Mouse (Mus musculus) limb, embryonic 15.5 days (tissue): ENCODE measurements around the gene 3110009E18Rik. TPM values are rescaled to one million over a fixed set of nuclear protein-coding genes. Genes with fewer than 3 reads are reported as not detected.

Experiments
- ATAC-seq: fragments of 200-750 bp; cut with Nextera tagmentation; 2 replicates; pipeline ENCODE4 v1.8.0; 2017; ENCODE audit warnings: low read depth, moderate TSS enrichment; ENCODE audit not compliant: insufficient number of reproducible peaks, low FRiP score, low TSS enrichment
- H3K27ac ChIP-seq: fragments of 300-500 bp; sonication (generic); 2 replicates; pipeline ENCODE4 v1.5.1; 2015; ENCODE audit warnings: moderate library complexity, mild to moderate bottlenecking, inconsistent platforms
- H3K27me3 ChIP-seq: fragments of 300-500 bp; sonication (generic); 2 replicates; pipeline ENCODE4 v1.6.1; 2015; ENCODE audit warnings: inconsistent platforms
- H3K36me3 ChIP-seq: fragments of 300-500 bp; sonication (generic); 2 replicates; pipeline ENCODE4 v1.6.1; 2015; ENCODE audit warnings: inconsistent platforms
- H3K4me1 ChIP-seq: fragments of 300-500 bp; sonication (generic); 2 replicates; pipeline ENCODE4 v1.6.1; 2015; ENCODE audit warnings: inconsistent platforms
- H3K4me2 ChIP-seq: fragments of 300-500 bp; sonication (generic); 2 replicates; pipeline ENCODE4 v1.6.1; 2015; ENCODE audit warnings: mild to moderate bottlenecking, inconsistent platforms
- H3K4me3 ChIP-seq: fragments of 300-500 bp; sonication (generic); 2 replicates; pipeline ENCODE4 v1.5.1; 2015; ENCODE audit warnings: mild to moderate bottlenecking, inconsistent platforms
- H3K9ac ChIP-seq: fragments of 300-500 bp; sonication (generic); 2 replicates; pipeline ENCODE4 v1.6.1; 2015; ENCODE audit warnings: inconsistent platforms
- H3K9me3 ChIP-seq: fragments of 300-500 bp; sonication (generic); 2 replicates; pipeline ENCODE4 v1.6.1; 2016; ENCODE audit warnings: inconsistent platforms
- WGBS: fragments of 180-500 bp; shearing (Covaris S2); methylation state at CpG from one replicate; pipeline ENCODE4 v1.1.7; 2015; 5-methylcytosine and 5-hydroxymethylcytosine counted together
- polyA plus RNA-seq: library from polyadenylated mRNA; unstranded; fragments of >200 nt; fragmentation: Nextera tagmentation; extraction: Ambion mirVana; gene quantifications from 2 replicates; pipeline ENCODE4 v1.2.1, GENCODE M21; 2015

The 3110009E18Rik gene
- polyA plus RNA-seq, 1 experiment from 2014 or later, result 17.4 TPM

DNA sequence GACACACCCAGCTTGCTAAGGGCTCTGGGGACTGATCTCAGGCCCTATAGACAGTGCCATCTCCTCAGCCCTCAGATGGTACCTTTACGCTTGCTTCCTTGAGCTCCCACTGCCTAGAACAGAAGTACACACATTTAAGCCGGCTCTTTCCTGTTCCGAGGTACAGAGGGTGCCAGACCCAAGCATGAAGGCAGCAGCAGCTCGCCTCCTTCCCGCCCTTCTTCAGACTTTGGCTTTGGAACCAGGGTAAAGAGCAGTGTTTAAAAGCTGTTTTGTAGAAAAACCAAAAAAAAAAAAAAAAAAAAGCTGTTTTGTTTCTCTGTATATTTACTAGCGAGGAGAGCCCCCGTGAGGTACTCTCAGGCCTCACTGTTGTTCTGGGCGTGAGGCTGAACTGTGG lies 9.2 kb upstream of the 3110009E18Rik start:
- peak overlapping the region; percentile 24; the same call in 1 of the 2 replicates for H3K27ac ChIP-seq
- WGBS, result 86% methylated on average over 8 of the region's 8 CpGs
- no peak overlapping the region for H3K4me2 ChIP-seq
- H3K9ac ChIP-seq, result no peak overlapping the region
- H3K27me3 ChIP-seq, result no peaks in the 10 kb centered on the region
- H3K9me3 ChIP-seq, result no peaks in the 10 kb centered on the region
- H3K4me1 ChIP-seq, result 0 out of 2 replicates have a peak, but pooled peaks cover 7% of the 10 kb centered on the region
- peaks cover 44% of the 10 kb centered on the region for H3K36me3 ChIP-seq
- H3K4me3 ChIP-seq, result no peak overlapping the region
- no peak for ATAC-seq

DNA sequence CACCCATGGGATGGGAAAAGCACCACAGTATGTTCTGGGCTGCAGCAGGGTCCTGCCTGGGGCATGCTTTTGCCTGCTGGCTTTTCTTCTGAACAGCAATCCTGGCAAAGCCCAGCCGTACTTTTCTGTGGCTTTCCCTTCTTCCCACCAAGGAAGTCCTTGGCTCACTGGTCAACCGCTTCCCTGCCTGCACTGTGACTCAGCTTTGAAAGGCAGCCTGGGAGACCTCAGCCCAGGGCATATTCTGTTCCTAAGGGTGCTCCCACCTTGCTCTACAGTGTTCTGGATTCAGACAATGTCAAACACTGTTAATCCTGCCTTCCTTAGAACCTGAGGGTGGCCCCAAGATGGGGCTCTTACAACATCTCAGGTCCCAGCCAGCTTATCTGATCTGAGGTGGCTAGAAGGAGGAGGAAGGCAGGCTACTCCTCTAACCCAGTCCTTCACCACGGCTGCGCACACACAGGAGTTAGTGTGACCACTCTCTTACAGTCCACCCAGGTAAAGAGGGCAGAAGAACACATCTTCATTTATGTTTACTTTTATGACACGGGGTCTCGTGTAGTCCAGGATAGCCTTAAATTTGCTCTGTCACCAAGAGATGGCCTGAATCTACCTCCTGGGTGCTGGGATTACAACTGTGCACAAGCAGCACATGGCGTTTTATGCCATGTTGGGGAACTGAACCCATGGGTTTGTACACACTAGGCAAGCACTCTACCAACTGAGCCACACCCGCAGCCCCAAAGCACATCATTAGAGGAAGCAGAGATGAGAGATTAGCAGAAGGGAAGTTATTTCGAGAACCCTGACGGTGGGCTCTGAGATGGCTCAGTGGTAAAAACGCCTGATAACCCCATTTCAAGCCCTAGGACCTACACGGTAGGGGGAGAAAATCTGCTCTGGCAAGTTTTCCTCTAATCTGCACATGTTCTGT lies 8.5 kb upstream of the 3110009E18Rik start:
- Histone ChIP-seq H3K4me3 (no peak overlapping the region), H3K27me3 (no peaks in the 10 kb centered on the region), H3K36me3 (peaks cover 50% of the 10 kb centered on the region), H3K4me1 (peaks cover 7% of the 10 kb centered on the region; the same call in 1 of the 2 replicates), H3K9ac (no peak overlapping the region), H3K27ac (0 out of 2 replicates have a peak overlapping the region, but pooled peaks have one; percentile 40), H3K4me2 (no peak overlapping the region), H3K9me3 (no peaks in the 10 kb centered on the region)
- WGBS, result 81% methylated on average over 12 of the region's 12 CpGs
- no peak for ATAC-seq

DNA sequence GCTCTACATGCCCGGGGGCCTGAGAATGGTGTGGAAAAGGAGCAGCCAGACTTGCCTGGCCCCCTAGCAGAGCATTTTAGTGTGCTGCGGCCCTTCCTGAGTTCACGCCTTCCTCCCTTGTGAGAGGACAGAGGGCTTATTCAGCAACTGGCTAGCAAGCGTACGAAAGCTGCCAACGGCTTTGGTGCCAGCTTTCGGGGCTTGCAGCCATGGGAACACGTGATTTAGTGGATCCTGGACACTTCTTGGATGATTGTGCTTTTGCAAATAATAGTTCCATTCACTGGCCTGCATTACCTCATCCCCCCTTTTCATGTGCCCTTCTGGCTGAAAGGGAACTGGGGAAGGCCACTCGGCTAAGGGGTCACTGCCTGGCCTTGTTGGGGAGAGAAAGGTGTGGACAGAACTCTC lies 5.3 kb upstream of the 3110009E18Rik start:
- Histone ChIP-seq H3K4me3 (no peak overlapping the region), H3K4me1 (peaks cover 32% of the 10 kb centered on the region), H3K9ac (no peak overlapping the region), H3K27ac (peak overlapping the region; percentile 80), H3K27me3 (no peaks in the 10 kb centered on the region), H3K4me2 (no peak overlapping the region), H3K36me3 (peaks cover 61% of the 10 kb centered on the region), H3K9me3 (no peaks in the 10 kb centered on the region)
- ATAC-seq, result peak; percentile 53
- WGBS, result 84% methylated on average over 9 of the region's 9 CpGs

DNA sequence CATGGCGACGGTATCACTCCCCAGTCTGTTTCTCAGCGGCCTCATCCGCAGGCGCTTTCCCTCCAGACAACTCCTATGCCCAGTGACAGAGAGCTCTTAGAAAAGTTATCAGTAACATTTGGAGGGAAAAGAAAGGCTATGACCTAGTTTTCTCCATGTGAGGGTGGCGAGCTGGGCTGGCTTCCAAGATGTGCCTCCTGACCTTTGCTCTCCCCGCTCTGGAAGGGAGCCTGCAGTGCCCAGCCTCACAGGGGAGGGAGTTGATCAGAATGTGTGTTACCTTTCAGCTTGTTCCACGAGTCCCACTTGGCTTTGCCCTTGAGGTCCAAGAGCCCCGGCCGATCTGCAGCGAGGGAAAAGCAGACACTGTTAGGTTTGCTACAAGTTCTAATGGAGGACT lies 4.9 kb upstream of the 3110009E18Rik start:
- no peak for ATAC-seq
- Histone ChIP-seq H3K36me3 (peaks cover 56% of the 10 kb centered on the region), H3K4me3 (no peak overlapping the region), H3K4me2 (no peak overlapping the region), H3K27ac (peak overlapping the region; percentile 80), H3K27me3 (no peaks in the 10 kb centered on the region), H3K9me3 (no peaks in the 10 kb centered on the region), H3K9ac (no peak overlapping the region), H3K4me1 (peaks cover 32% of the 10 kb centered on the region)
- WGBS, result 89% methylated on average over 11 of the region's 11 CpGs

DNA sequence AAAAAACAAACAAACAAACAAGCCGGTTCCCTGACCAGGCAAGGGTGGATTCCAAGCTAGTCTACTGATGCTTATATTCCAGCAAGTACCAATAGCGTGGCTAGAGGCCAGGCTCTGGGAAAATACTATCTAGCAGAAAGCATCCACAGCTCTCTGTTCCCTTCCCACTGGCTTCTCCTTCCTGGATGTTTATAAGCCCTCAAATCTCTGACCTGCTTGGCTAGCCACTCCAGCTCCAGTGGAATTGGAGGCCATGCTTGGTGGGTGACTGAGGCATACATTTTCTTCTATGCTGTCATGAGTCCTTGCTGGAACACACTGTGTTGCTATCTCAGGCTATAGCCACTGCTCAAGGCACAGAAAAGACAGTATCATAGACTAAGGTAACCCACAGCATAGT lies 2.1 kb upstream of the 3110009E18Rik start:
- peaks cover 39% of the 10 kb centered on the region for H3K4me1 ChIP-seq
- no peak overlapping the region for H3K9ac ChIP-seq
- H3K4me2 ChIP-seq, result peak overlapping the region; percentile 81; the same call in 1 of the 2 replicates
- no peak for ATAC-seq
- H3K4me3 ChIP-seq, result peak overlapping the region; percentile 55
- H3K9me3 ChIP-seq, result no peaks in the 10 kb centered on the region
- no peak overlapping the region; the same call in 1 of the 2 replicates for H3K27ac ChIP-seq
- no peaks in the 10 kb centered on the region for H3K27me3 ChIP-seq
- peaks cover 42% of the 10 kb centered on the region for H3K36me3 ChIP-seq
- 89% methylated on average over 2 of the region's 2 CpGs for WGBS

DNA sequence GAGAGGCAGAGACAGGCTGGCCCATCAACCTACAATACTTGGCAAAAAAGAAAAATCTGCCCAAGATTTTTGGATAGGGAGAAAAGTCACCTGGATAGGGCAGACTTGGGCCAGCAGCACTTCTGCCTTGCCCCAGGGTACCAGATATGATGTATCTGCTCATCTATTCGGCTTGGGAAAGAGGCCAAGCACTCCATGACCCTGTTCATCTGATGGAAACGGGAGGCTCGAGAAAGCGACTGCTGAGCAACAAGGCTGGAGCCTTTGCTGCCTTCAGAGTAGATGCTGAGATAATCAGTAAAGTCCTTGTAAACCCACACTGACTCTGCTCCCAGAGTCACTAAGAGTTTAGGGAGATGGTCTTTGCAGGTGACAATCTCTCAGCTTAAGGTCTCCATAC lies 1.6 kb upstream of the 3110009E18Rik start:
- no peaks in the 10 kb centered on the region for H3K9me3 ChIP-seq
- ATAC-seq, result no peak
- no peak overlapping the region for H3K27ac ChIP-seq
- peak overlapping the region; percentile 81 for H3K4me2 ChIP-seq
- WGBS, result 84% methylated on average over 4 of the region's 4 CpGs
- no peak overlapping the region for H3K9ac ChIP-seq
- peaks cover 38% of the 10 kb centered on the region for H3K36me3 ChIP-seq
- H3K27me3 ChIP-seq, result no peaks in the 10 kb centered on the region
- H3K4me3 ChIP-seq, result peak overlapping the region; percentile 55
- peaks cover 39% of the 10 kb centered on the region for H3K4me1 ChIP-seq

DNA sequence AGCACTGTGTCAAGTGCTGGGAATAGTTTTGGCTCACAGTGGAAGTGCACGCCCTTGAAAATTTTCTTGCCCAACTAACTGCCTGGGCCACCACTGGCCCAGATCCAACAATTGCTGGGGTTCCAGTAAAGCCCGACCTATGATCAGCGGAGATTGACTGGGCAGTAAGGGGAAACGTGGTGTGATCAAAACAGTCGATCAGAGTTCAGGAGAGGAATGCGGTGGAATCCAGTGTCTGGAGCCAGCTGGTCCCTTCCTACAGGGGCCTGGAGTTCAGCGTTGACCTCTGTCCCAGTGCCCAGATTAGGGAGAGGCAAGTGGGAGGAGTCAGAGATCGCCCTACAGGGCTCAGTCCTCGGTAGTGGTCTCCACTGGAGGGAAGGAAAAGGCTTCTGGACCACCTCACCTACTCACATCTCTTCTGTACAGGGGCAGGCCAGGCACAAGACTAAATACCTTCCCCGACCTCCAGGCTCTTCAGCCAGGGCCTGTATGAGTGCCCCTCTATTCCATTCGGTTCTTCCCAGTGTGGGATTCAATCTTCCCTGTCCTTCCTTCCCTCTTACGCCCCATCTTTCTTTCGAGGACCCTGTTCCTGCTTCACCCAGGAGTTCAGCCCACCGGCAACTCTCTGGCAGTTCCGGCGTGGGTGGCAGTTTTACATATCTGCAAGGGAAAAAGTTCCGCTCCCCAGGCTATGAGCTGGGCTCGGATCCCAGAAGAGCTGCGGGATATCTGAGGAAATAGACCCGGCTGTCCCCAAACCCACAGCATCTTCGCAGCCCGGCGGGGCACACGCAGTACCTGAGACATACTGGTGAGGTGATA lies 632 bp upstream of the 3110009E18Rik start:
- ATAC-seq, result peak; percentile 17; the same call in 1 of the 2 replicates
- Histone ChIP-seq H3K36me3 (peaks cover 28% of the 10 kb centered on the region), H3K9me3 (no peaks in the 10 kb centered on the region), H3K4me1 (peaks cover 43% of the 10 kb centered on the region), H3K27ac (peak overlapping the region; percentile 93), H3K27me3 (no peaks in the 10 kb centered on the region), H3K4me2 (peak overlapping the region; percentile 81), H3K9ac (peak overlapping the region; percentile 48), H3K4me3 (peak overlapping the region; percentile 55)
- 3% methylated on average over 24 of the region's 24 CpGs for WGBS

DNA sequence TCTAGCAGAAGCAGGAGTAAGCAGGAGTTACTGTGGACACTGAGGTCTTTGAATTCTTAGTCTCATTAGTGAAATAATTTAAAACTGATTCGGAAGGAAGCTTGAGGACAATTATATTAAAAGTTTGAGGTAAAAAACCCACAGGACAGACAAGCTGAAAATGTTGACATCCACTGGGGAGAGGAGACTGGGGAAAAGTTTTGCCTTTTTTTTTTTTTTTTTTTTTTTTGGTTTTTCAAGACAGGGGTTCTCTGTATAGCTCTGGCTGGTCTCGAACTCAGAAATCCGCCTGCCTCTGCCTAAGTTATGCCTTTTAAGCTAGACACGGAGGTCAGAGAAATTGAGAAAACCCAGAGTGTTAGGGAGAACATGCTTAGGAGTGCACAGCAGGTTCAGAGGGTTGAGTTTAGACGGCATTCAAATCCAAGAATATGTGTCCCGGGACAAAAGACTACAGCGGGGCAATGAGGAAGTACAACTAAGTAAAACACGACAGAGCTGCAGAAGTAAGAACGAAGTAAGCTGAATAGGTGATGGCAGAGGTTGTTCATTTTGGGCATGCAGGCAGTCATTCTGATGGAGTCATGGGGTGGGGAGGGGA lies 1.0 kb downstream of the 3110009E18Rik start:
- WGBS, result 85% methylated on average over 9 of the region's 9 CpGs
- Histone ChIP-seq H3K27ac (peak overlapping the region; percentile 93), H3K4me2 (peak overlapping the region; percentile 81), H3K36me3 (peaks cover 16% of the 10 kb centered on the region), H3K27me3 (no peaks in the 10 kb centered on the region), H3K4me1 (peaks cover 36% of the 10 kb centered on the region), H3K9ac (peak overlapping the region; percentile 56; the same call in 1 of the 2 replicates), H3K9me3 (no peaks in the 10 kb centered on the region), H3K4me3 (peak overlapping the region; percentile 55)
- ATAC-seq, result no peak

DNA sequence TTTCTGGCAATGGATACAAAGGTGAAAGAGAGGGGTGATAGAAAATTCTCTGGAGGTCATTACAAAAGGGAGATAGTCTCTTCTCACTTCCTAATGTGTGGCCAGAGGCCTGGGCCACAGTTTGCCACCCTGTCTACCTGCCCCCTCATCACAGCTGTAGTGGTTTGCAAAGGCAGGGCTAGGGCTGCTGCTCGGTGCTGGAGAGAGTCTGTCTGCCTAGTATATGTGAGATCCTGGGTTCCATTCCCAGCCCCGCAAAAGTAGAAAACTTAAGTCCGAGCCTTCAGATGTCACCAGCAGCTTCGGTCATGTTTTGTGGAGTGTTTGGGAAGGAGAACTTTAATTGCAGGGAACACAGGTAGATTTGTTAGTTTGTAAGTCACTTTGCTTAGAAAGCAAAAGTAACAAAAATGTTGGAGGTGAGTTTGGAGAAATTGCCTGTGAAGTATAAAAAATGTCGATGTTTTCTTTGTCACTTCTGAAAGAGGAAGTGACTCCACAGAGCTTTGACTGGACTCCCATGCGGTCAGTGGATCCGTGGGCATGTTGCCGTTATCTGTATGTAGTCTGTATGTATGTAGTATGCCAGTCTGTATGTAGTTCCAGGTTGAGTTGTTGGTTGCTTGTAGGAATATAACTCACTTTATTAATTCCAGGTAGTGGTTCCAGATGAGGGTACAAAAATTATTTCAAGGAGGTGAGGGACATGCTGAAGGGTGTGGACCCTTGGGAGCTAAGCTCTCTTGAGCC lies 1.8 kb downstream of the 3110009E18Rik start:
- ATAC-seq, result no peak
- H3K9ac ChIP-seq, result no peak overlapping the region
- H3K4me1 ChIP-seq, result peaks cover 36% of the 10 kb centered on the region
- H3K36me3 ChIP-seq, result peaks cover 8% of the 10 kb centered on the region
- no peaks in the 10 kb centered on the region for H3K27me3 ChIP-seq
- no peak overlapping the region for H3K4me3 ChIP-seq
- H3K27ac ChIP-seq, result no peak overlapping the region
- H3K9me3 ChIP-seq, result no peaks in the 10 kb centered on the region
- H3K4me2 ChIP-seq, result no peak overlapping the region
- 94% methylated on average over 8 of the region's 8 CpGs for whole genome bisulfite sequencing

DNA sequence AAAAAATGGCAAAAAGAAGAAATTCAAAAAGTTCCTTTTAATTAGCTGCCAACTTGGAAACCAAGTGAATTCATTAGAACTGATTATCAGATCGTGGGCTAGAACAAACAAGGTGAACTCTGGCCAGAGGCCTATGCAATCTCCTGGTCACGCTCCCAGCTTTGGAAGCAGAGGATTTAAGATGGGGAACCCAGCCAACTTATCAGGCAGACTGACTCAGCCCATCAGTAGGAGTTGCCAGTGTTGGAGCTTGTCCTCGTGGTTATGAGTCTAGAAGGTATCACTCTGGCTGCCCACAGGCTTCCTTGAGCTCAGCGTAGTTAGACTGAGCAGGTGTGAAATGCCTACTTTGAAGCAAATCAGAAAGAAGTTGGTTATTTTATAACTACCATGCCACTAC lies 3.9 kb downstream of the 3110009E18Rik start:
- Histone ChIP-seq H3K9ac (no peak overlapping the region), H3K4me2 (no peak overlapping the region), H3K4me3 (no peak overlapping the region), H3K9me3 (no peaks in the 10 kb centered on the region), H3K4me1 (peaks cover 17% of the 10 kb centered on the region), H3K27me3 (no peaks in the 10 kb centered on the region), H3K36me3 (no peaks in the 10 kb centered on the region), H3K27ac (no peak overlapping the region)
- WGBS, result 72% methylated on average over 4 of the region's 4 CpGs
- no peak for ATAC-seq

DNA sequence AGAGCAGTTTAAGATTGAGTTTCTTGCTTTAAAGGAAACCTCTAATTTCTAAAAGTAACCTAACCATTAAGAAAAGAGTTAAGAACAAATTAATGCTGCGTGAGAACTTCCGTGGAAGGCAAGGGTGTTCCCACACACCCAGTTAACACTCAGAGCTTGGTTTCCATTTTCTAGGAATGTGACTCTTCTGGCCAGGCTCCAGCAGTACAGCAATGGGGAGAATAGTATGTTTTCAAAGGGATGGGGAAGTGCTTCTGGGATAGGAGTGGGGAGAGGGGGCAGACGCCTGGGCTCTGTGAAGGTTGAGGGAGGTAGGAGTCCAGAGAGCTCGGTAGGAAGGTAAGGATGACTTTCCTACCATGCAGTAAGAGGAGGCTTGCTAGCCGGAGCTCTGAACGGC lies 4.5 kb downstream of the 3110009E18Rik start:
- Histone ChIP-seq H3K9ac (no peak overlapping the region), H3K9me3 (no peaks in the 10 kb centered on the region), H3K27ac (no peak overlapping the region; the same call in 1 of the 2 replicates), H3K4me3 (no peak overlapping the region), H3K4me2 (no peak overlapping the region), H3K36me3 (no peaks in the 10 kb centered on the region), H3K4me1 (peaks cover 11% of the 10 kb centered on the region; the same call in 1 of the 2 replicates), H3K27me3 (no peaks in the 10 kb centered on the region)
- ATAC-seq, result no peak
- 50% methylated on average over 6 of the region's 6 CpGs for WGBS
